Mouse (Mus musculus) monocyte, adult 2 months (primary cell): ENCODE measurements around the gene Slc12a9.

Source experiments
- DNase-seq, 2 experiments: peaks; one replicate each; pipeline ENCODE4 v3.0.0; 2022; ENCODE audit warnings: low spot score in 2 of 2, low read depth in 1 of 2

Slc12a9 gene

DNA sequence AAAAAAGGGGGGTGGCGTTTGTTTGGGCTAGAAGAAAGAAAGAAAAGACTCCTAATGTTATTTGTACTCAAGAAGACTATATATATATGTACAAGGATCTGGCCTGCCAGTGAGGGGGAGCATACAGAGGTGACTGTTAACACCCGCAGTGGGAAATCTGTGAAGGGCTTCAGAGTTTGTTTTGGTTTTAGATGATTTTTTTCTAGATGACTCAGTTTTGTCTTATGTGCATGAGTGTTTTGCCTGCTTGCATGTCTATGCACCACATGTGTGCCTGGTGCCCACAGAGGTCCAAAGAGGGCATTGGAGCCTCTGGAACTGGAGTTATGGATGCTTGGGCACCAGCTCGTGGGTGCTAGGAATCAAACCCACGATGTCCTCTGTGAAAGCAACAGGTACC lies 13.6 kb upstream of the Slc12a9 start:
- no peak for DNase-seq

DNA sequence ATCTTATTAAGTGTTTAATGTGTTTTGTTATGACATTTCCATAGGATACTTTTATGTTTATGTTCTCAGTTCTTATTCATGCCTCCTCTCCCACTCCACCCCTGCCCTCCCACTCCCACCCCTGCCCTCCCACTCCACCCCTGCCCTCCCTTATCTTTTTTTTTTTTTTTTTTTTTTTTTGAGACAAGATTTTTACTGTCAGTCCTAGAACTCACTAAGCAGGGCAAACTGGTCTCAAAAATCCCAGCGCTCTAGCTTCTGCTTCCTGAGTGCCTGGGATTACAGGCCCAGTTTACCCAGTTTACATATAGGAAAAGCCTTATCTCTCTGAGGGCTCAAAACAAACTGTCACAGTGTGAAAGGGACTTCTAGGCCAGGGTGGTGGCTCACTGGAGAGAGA lies 13.0 kb upstream of the Slc12a9 start:
- DNase-seq, result no peak

DNA sequence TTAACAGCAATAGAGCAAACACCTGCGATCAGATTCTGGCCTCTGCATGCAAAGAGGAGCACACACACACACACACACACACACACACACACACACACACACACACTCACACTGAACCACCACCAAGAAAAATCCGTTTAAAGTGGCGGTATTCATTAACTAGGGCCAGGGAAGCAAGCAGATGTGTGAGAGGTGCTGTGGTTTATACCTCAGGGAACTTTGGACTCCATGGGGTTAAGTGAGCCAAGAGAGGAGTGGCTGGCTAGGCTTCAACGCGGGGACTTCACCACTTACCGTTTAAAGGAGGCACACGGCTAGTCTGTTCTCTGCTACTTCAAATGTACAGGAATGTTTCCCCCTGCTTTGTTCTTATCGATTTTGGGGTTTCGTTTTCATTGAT lies 12.4 kb upstream of the Slc12a9 start:
- no peak for DNase-seq

DNA sequence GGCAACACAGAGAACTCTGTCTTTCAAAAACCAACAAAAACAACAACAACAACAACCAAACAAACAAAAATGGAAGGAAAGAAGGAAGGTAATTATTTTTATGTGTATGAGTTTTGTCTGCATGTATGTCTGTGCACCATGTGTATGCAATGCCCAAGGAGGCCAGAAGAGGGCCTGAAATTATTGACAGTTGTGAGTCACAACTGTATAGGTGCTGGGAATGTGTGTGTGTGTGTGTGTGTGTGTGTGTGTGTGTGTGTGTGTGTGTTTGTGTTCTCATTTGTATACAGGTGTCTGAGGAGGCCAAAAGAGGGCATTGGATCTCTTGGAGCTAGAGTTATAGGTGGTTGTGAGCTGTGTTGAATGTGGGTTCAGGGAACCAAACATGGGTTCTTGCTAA lies 10.5 kb upstream of the Slc12a9 start:
- no peak for DNase-seq

DNA sequence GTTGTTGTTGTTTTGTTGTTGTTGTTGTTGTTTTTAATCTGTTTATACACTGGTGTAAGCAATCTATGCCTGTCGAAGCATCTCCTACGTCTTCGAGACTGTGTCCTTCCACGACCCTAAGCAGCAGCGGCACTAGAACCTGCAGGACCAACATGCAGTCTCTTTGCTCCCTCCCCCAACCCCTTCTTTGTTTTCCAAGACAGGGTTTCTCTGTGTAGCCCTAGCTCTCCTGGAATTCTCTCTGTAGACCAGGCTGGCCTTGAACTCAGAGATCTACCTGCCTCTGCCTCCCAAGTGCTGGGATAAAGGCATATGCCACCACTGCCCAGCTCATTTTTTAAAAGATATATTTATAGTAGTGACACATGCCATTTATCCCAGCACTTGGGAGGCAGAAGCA lies 10.0 kb upstream of the Slc12a9 start:
- DNase-seq, result no peak

DNA sequence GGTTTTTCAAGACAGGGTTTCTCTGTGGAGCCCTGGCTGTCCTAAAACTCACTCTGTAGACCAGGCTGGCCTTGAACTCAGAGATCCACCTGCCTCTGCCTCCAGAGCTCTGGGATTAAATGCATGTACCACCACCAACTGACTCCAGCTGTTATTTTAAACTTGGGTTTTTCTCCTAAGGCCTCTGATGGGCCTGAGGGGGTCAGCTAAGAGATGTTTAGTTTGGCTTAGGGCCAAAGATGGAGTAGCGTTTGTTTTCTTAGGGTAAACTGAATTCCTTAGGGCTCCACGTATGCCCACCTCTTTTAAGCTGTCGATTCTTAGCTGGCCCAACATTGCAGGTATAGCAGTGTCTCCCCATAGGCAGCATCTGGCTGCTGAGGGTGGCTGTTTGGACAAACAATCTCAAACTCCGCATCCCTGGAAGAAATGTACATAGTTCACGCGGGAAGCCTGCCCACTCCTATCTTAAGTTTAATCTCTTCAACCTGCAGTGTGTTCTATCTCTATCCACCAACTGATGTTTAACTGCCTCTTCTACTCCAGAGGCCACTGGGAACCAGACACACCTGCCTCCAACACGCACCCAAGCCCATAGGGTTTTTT lies 9.1 kb upstream of the Slc12a9 start:
- no peak for DNase-seq

DNA sequence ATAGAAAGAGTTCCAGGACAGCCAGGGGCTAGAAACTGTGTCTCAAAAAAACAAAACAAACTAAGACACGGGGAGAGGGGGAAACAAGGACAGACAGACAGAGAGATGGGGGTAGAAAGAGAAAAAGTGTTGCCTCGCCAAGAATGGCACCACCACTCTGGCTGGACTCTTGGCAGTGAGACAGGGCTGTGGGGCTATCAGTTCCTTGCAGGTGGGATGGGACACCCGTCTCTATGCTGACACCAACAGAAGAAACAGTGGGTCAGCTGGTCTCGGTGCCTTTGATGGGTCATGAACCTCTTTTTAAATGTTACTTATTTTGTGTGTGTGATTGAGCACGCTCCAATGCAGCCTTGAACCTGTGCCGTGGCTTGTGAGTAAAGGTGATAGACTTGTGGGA lies 6.8 kb upstream of the Slc12a9 start:
- no peak for DNase-seq

DNA sequence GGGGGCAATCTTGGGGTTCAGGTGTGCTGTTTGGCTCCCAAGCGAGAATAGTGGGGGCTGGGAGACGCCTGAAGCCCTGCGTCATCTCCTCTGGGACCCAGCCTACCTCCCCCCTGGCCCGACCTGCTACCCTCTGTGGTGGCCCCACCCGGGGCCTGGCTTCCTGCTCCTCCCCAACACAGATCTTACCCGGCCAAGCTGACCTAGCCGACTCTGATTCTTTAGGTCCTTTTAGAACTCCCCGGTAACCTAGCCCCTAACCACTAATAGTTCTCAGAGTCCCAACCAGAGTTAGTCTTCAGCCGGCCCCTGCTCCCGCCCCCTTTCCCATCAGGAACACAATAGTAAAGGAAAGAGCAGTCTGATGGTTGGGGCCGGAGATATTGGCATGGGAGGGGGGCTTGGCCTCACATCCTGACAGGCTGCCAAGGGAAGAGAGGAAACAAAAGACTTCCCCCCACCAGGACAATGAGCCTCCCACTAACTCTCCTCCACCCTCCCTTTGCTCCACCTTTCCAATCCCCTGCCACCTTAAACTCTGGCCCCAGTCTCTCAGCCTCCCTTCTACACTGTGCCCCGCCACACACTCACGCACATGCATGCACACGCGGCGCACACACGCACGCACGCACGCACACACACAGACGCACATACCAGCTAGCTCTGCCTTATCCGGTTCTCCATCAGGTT lies 6.0 kb upstream of the Slc12a9 start:
- DNase-seq, result no peak

DNA sequence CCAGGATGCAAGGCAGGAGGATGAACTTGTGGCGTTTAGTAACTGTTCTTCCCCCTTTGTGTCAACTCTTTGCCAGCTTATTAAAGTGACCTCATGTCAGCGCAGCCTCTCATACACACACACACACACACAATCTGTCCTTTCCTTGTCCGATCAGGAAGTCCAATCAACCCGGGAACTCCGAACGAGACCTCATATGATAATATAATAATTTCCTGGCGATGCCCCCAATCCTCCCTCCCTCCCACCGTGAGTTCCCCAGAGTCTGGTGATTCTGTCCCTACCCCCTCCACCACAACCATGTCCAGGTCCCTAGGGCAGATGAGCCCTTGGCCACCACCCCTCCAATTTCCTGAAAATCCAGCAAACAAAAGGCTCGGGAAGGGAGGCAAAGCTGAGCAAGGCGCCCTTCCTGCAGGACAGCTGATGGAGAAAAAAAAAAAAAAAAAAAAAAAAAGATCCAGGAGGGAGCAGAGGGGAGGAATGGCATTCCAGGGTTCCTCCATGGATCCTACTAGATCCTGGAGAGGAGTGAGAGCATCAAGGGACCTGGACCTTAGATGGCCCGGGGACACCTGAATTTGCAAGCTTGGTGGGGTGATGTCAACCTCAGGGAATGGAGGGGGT lies 5.4 kb upstream of the Slc12a9 start:
- DNase-seq, result no peak

DNA sequence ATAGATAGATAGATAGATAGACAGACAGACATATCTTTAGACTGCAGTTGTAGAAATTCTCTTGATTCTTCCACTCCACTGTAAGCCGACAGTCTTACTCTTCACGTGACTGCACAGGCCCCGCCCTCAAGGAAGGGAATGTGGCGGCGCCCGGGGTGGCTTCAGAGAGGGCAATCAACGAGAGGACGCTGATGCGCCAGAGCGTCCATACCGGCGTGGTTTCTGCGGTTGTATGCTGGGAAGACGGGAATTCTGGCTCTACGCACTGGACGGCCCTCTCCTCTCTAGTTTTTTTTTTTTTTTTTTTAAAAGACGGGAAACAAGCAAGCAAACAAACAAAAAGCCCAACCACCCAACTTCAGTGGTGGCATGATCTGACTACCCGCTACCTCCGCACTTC lies 4.9 kb upstream of the Slc12a9 start:
- DNase-seq, result peak in 1 of 2 experiments; percentile 28

DNA sequence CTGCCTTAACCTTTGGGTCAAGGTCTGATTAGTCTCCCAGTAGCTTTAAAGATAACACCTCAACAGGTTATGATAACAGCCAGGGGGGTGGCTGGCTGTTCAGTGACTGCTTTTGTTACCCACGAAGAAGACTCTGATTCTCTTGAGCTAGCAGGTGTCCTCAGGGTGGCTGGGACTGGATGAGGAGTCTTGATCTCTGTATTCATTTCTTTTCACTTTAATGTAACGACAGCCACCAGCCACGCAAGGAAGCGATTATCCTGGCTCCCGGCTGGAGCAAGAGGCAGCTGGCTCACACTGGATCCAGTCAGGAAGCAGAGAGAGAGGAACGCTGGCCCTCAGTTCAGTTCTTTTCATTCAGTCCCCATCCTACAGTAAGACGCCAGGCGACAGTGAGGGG lies 3.8 kb upstream of the Slc12a9 start:
- no peak for DNase-seq

DNA sequence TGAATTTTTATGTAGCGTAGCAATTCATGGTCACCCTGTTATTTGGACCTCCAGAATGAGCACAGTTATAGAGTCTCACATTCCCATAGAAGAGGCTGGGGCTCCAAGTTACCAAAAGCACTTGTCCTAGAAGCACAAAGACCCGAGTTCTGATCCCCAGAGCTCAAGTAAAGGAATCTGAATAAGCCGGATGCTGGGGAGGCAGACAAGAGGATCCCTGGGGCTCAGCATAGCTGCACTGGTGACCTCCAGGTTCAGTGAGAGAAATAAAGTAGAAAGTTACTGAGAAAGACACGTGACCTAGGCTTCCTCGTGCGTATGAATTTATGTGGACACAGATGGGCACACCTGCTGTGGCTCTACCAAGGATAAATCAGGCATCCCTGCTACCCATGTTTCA lies 1.7 kb upstream of the Slc12a9 start:
- DNase-seq, result no peak

DNA sequence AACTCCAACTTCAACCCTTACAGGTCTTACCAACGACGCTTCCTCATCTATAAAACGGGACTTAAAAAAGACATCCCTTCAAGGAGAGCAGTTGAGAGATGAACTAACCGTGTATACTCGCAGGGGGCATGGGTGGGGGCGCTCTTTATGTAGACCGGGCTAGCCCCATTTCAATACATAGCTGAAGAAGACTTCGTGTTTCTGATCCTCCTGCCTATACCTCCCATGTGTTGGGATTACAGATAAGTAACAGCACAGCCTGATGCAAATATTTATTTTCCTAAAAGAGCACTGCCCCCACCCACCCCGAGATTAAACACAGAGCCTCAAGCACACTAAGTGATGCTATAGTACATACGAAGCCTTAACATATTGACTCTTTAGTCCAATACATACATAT lies 920 bp upstream of the Slc12a9 start:
- no peak for DNase-seq

DNA sequence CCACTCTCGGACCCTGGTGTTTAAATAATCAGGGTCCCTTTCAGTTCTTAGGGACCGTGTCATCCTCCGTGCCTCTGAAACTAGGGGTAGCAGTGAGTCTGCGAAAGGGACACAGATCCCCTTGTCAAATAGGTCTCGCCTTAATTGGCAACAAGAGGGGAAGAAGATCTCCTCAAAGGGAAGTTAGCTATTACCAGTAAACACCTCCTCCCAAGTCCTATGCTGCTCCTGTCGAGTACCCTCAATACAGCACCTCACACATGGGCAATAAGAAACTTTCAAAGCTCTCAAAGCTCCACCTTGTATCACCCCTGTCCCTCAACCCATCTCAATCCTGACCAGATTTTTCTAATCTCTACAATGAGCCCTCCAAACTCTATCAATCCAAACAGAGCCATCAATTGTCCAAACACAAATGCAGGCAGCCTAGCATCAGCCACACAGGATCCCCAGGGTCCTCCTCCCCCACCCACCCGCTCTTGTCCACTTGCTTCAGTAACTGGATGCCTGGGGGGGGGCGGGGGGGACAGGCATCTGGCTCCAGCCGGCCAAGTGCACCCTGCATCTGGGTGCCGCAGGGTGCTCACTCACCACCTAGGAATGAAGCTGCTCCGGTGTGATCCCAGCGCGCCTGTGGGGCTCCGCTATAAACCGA lies 413 bp downstream of the Slc12a9 start:
- no peak for DNase-seq

DNA sequence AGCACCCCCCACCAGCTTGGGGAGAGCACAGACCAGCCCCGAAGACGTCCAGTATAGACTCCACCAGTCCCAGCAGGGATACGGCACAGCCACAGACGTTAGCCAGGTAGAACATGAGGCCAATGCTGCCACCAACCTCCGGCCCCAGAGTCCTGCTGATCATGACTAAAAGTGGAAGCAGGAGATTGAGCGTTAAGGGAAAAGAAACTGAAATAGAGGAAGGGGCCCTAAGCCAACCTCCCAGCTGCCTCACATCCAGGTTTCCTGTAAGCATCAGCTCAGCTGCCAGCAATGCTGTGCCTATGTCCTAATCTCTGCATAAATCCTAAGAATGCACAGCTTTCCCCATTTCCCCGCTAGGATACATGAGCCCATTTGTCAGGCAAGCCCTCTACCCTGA lies 2.5 kb downstream of the Slc12a9 start:
- peak in 1 of 2 experiments; percentile 33 for DNase-seq

DNA sequence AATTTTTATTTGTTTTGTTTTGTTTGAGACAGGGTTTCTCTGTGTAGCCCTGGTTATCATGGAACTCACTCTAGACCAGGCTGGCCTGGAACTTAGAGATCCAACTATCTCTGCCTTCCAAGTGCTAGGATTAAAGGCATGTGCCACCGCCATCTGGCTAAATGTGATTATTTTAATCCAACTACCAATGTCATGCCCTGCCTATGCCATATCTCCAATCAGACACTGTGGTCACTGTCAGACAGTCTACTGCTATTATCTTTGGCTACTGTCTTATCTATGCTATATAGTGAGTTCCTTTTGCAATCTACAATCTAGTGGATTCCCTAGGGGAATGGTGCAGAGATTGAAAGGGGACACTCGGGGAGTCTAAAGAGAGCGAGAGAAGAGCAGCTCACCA lies 12.4 kb downstream of the Slc12a9 start:
- no peak for DNase-seq

DNA sequence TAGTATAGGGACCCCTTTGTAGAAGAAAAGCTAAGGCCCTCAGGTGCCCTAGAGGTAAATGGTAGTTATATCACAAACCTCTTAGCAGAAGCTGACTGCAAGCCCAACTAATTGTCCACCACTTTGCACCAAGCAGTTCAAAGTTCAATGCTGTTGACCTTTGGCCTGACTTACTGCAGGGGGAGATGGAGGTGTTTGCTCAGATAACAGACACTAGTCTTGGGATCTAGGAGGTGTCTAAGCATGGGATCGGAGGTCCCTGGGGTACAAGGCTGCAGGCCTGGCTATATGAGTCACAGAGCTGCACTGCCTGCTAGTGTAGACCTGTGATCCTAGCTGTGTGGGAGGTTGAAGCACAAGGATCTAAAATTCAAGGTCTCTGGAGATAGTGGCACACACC lies 14.8 kb downstream of the Slc12a9 start:
- no peak for DNase-seq

DNA sequence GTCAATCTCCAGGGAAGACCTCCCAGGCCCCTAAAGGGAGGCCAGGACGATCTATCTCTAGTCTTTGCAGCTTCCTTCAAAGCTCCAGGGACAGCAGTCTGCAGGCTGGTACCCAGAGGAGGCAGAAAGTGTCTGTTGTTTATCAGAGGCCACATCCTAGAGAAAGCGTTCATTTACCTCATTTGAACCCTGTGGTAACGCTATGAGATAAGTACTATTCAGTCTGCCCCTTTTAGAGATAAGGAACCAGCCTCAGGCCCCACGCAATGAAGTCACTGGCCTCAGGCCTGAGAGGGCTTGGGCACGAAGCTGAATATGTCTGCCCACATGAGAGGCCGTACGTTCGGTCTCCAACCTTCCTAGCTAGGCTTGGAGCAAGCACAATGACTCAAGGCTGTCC lies 16.0 kb downstream of the Slc12a9 start:
- no peak for DNase-seq

DNA sequence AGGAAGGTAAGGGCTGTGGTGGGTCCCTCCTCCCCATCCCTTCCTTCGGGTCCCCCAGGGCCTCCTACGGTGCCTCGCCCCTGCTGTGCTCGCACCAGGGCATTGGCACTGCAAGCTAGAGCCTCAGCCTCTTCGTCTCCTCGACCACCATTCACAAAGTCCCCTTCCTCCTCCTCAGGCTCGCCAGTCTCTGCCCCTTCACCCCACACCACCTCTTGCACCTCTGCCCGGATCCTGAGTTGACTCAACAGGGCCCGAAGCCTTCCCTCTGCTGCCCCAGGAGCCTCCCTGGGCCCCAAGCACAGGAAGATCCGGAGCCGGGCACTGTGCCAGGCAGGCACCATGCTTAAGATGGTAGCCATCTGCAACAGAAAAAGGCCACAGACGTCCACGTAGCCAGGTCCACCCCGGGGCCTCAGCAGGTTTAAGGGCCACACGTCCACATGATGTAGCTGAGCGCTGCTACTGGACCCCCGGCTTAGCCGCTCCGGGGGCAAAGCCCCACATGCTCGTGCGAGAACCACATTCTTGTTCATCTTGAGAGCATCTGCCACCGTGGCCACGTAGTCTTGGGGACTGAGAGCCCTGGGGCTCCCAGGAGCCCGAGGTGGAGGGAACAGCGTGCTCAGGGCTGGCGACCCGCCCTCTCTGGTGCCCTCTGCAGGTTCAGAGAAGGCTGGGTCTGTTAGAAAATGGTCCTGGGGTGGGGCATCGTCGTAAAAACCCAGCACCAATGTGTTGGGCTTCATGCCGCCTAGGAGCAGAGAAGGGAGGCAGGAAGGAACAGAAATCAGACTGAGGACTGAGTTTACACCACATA lies 18.1 kb downstream of the Slc12a9 start:
- no peak for DNase-seq

DNA sequence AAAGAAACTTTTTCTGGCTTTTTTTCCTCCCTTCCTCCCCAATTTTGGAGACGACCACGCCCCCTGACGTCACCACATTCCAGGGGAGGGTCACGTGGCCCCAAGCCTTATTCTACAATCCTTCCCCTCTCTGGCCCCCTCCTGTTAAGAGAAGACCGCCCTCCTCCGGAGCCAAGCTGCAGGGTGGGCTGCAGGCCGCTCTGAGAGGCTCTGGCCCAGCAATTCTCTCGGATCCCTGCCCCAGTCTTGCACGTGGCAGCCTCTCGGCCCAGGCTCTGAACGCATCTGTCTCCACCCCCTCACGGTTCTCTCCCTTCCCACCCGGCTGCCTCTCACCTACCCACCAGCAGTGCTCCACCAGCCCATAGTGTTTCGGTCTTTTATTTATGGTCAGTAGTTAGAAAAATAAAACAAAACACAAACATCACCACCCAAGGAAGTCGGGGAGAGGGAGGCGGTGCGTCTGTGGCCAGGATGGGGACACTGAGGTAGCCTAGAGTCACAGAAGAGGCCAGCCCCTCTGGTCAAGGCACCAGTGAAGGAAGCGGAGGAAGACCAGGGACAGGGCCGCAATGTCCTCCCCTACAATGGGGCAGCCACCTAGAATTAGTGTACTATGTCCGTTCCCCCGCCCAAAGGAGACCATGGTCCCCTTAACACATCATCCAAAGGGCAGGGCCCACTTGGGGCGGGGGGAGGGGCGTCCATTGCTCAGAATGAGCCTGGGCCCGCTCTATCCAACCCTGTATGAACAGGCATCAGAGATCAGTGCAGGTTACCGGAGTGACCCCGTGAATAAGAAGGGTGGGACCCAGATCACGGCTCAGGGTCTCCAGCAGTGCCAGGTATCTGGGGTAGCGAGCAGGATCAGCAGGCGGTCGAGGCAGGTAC lies 19.0 kb downstream of the Slc12a9 start, which contains the start of gene Trip6:
TSS of gene Trip6 (minus strand) at position 212 of the 891 bp plus-strand sequence.
- no peak for DNase-seq
